Mouse (Mus musculus) neural tube, postnatal 0 days (tissue): Measurements from ENCODE around the gene Vmn1r100. TPM values are rescaled to one million over a fixed set of nuclear protein-coding genes. Genes with fewer than 3 reads are reported as not detected.

Experiments
- polyA plus RNA-seq: library from polyadenylated mRNA; unstranded; fragments of >200 nt; fragmentation: Nextera tagmentation; extraction: Ambion mirVana; gene quantifications from 2 replicates; pipeline ENCODE4 v1.2.1, GENCODE M21; 2015

Gene Vmn1r100
- polyA plus RNA-seq, result not detected in 2 replicates

GRCm38 (mm10) chr7:20417642-20418041 lies at the start of gene Vmn1r100:
TSS of gene Vmn1r100 (plus strand) at chr7:20417942.

GRCm38 (mm10) chr7:20375310-20375709 lies 42.4 kb upstream of the Vmn1r100 start, which contains the start of gene Gm5728:
TSS of gene Gm5728 (minus strand) at chr7:20375410.

GRCm38 (mm10) chr7:20442493-20442892 lies 24.8 kb downstream of the Vmn1r100 start, which contains the start of gene Vmn1r101:
TSS of gene Vmn1r101 (minus strand) at chr7:20442593.

Other genes starting within 250 kb of the Vmn1r100 start
- not detected in 2 replicates for gene Vmn1r94, start 249.6 kb upstream of the Vmn1r100 start, polyA plus RNA-seq
- gene Vmn1r95, start 224.2 kb upstream of the Vmn1r100 start, polyA plus RNA-seq, result not detected in 2 replicates
- not detected in 2 replicates for gene Gm6164, start 212.3 kb upstream of the Vmn1r100 start, polyA plus RNA-seq
- not detected in 2 replicates for gene Gm4498, start 184.1 kb upstream of the Vmn1r100 start, polyA plus RNA-seq
- gene Gm5890, start 155.1 kb upstream of the Vmn1r100 start, polyA plus RNA-seq, result not detected in 2 replicates
- not detected in 2 replicates for gene Gm4133, start 83.9 kb upstream of the Vmn1r100 start, polyA plus RNA-seq
- gene Gm5728, start 42.5 kb upstream of the Vmn1r100 start, polyA plus RNA-seq, result not detected in 2 replicates
- gene Vmn1r101, start 24.7 kb downstream of the Vmn1r100 start, polyA plus RNA-seq, result not detected in 2 replicates
- not detected in 2 replicates for gene Gm10670, start 57.0 kb downstream of the Vmn1r100 start, polyA plus RNA-seq
- gene Vmn1r103, start 92.6 kb downstream of the Vmn1r100 start, polyA plus RNA-seq, result not detected in 2 replicates
- gene Vmn1r104, start 115.9 kb downstream of the Vmn1r100 start, polyA plus RNA-seq, result not detected in 2 replicates
- not detected in 2 replicates for gene Gm5726, start 127.8 kb downstream of the Vmn1r100 start, polyA plus RNA-seq
- gene Gm4141, start 158.3 kb downstream of the Vmn1r100 start, polyA plus RNA-seq, result not detected in 2 replicates
- gene Gm4513, start 181.1 kb downstream of the Vmn1r100 start, polyA plus RNA-seq, result not detected in 2 replicates